Mouse (Mus musculus) regulatory T cell (primary cell): ENCODE results near the gene Slfn5.

ENCODE experiments used
- in situ Hi-C: fragments of 300-600 bp; cut with MboI, MseI; formaldehyde crosslinking; loops from one replicate; pipeline ENCODE4 v1.15.1; 2025; ENCODE audit warnings: high pct_unique_total_duplicates

Slfn5 gene

GRCm38 (mm10) chr11:83013356-83013755 is 62.2 kb downstream of the Slfn5 start:
- in situ Hi-C loops = no loop called here
